Mouse (Mus musculus) hindbrain, embryonic 15.5 days (tissue): Measurements from ENCODE around the gene Gpr37l1. TPM values are rescaled to one million over a fixed set of nuclear protein-coding genes. Genes with fewer than 3 reads are reported as not detected.

Experiments
- ATAC-seq: fragments of 200-750 bp; cut with Nextera tagmentation; 2 replicates; pipeline ENCODE4 v1.8.0; 2017; ENCODE audit warnings: low read depth, moderate number of reproducible peaks, moderate TSS enrichment; ENCODE audit not compliant: low FRiP score
- H3K27ac ChIP-seq: fragments of 300-500 bp; sonication (generic); replicated peaks from 2 replicates; pipeline ENCODE4 v1.5.1; 2015; ENCODE audit warnings: mild to moderate bottlenecking, inconsistent platforms
- H3K27me3 ChIP-seq: fragments of 300-500 bp; sonication (generic); 2 replicates; pipeline ENCODE4 v1.6.1; 2015; ENCODE audit warnings: control low read depth, inconsistent platforms
- H3K36me3 ChIP-seq: fragments of 300-500 bp; sonication (generic); 2 replicates; pipeline ENCODE4 v1.6.1; 2015; ENCODE audit warnings: control low read depth, inconsistent platforms
- H3K4me1 ChIP-seq: fragments of 300-500 bp; sonication (generic); replicated peaks from 2 replicates; pipeline ENCODE4 v1.6.1; 2015; ENCODE audit warnings: control low read depth, inconsistent platforms
- H3K4me2 ChIP-seq: fragments of 300-500 bp; sonication (generic); 2 replicates; pipeline ENCODE4 v1.6.1; 2015; ENCODE audit warnings: moderate library complexity, mild to moderate bottlenecking, inconsistent platforms
- H3K4me3 ChIP-seq: fragments of 300-500 bp; sonication (generic); 2 replicates; pipeline ENCODE4 v1.5.1; 2015; ENCODE audit warnings: mild to moderate bottlenecking, inconsistent platforms
- H3K9ac ChIP-seq: fragments of 300-500 bp; sonication (generic); 2 replicates; pipeline ENCODE4 v1.6.1; 2015; ENCODE audit warnings: inconsistent platforms
- H3K9me3 ChIP-seq: fragments of 300-500 bp; sonication (generic); 2 replicates; pipeline ENCODE4 v1.6.1; 2016; ENCODE audit warnings: control low read depth, inconsistent platforms
- WGBS: fragments of 180-500 bp; shearing (Covaris S2); methylation state at CpG from one replicate; pipeline ENCODE4 v1.1.7; 2015; 5-methylcytosine and 5-hydroxymethylcytosine counted together
- polyA plus RNA-seq: library from polyadenylated mRNA; unstranded; fragments of >200 nt; fragmentation: Nextera tagmentation; extraction: Ambion mirVana; gene quantifications from 2 replicates; pipeline ENCODE4 v1.2.1, GENCODE M21; 2015

Gpr37l1 gene
- polyA plus RNA-seq, 1 experiment from 2014 or later = 2.5 TPM

GRCm38 (mm10) chr1:135159556-135160123, 7.8 kb downstream of the Gpr37l1 start:
- Histone ChIP-seq H3K27me3 (no peaks in the 10 kb centered on the region), H3K9ac (no peak overlapping the region), H3K27ac (peak overlapping the region; percentile 83), H3K9me3 (no peaks in the 10 kb centered on the region), H3K4me1 (peaks cover 9% of the 10 kb centered on the region), H3K4me2 (peak overlapping the region; percentile 6; the same call in 1 of the 2 replicates), H3K36me3 (peaks cover 19% of the 10 kb centered on the region), H3K4me3 (no peak overlapping the region)
- ATAC-seq = peak; percentile 19; the same call in 1 of the 2 replicates
- 60% methylated on average over 11 of the region's 11 CpGs for WGBS

- H3K4me1 ChIP-seq = peaks cover 14% of the 10 kb centered on the region
- H3K9ac ChIP-seq = no peak overlapping the region
- H3K4me3 ChIP-seq = no peak overlapping the region
- H3K9me3 ChIP-seq = no peaks in the 10 kb centered on the region
- peak; percentile 73 for ATAC-seq
- H3K36me3 ChIP-seq = peaks cover 19% of the 10 kb centered on the region
- no peaks in the 10 kb centered on the region for H3K27me3 ChIP-seq
- H3K27ac ChIP-seq = peak overlapping the region; percentile 86
- 18% methylated on average over 7 of the region's 7 CpGs for WGBS
- peak overlapping the region; percentile 24; the same call in 1 of the 2 replicates for H3K4me2 ChIP-seq
Measured at GRCm38 (mm10) chr1:135159074-135159473, 8.4 kb downstream of the Gpr37l1 start.

DNA sequence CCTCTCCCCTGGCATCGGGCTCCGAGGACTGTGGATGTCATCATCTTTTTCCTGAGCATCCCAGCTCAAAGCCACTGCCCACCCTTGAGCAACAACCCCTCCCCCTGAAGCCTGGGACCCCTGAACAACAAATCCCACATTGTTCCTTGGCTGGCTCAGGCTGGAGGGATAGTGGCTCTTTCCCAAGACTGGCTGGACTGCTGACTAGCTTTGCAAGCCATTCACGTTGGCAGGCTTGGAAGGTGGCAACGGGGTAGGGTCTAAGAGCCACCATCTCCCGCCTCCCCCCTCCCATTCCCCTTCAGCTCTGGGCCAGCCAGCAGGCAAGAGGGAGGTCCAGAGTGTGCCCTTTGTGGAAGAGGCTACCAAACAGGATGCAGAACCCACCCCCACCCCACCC, 8.8 kb downstream of the Gpr37l1 start:
- H3K9me3 ChIP-seq = no peaks in the 10 kb centered on the region
- H3K4me1 ChIP-seq = peaks cover 18% of the 10 kb centered on the region
- ATAC-seq = peak; percentile 84
- H3K27me3 ChIP-seq = no peaks in the 10 kb centered on the region
- H3K9ac ChIP-seq = no peak overlapping the region
- no peak overlapping the region for H3K4me3 ChIP-seq
- peak overlapping the region; percentile 86 for H3K27ac ChIP-seq
- peak overlapping the region; percentile 24; the same call in 1 of the 2 replicates for H3K4me2 ChIP-seq
- WGBS = 38% methylated on average over 5 of the region's 5 CpGs
- peaks cover 19% of the 10 kb centered on the region for H3K36me3 ChIP-seq

- H3K27ac ChIP-seq = peak overlapping the region; percentile 86
- no peaks in the 10 kb centered on the region for H3K9me3 ChIP-seq
- no peak overlapping the region for H3K4me3 ChIP-seq
- no peaks in the 10 kb centered on the region for H3K27me3 ChIP-seq
- H3K4me2 ChIP-seq = no peak overlapping the region
- H3K9ac ChIP-seq = no peak overlapping the region
- H3K36me3 ChIP-seq = peaks cover 20% of the 10 kb centered on the region
- ATAC-seq = no peak
- peaks cover 27% of the 10 kb centered on the region for H3K4me1 ChIP-seq
- WGBS = 76% methylated on average over 6 of the region's 6 CpGs
Measured at GRCm38 (mm10) chr1:135156300-135156699, 11.2 kb downstream of the Gpr37l1 start.

GRCm38 (mm10) chr1:135154411-135154959, 13.0 kb downstream of the Gpr37l1 start:
- H3K4me1 ChIP-seq = peaks cover 44% of the 10 kb centered on the region
- H3K9me3 ChIP-seq = no peaks in the 10 kb centered on the region
- 0 out of 2 replicates have a peak overlapping the region, but pooled peaks have one; percentile 9 for H3K4me3 ChIP-seq
- H3K9ac ChIP-seq = peak overlapping the region; percentile 26; the same call in 1 of the 2 replicates
- H3K36me3 ChIP-seq = peaks cover 20% of the 10 kb centered on the region
- ATAC-seq = peak; percentile 47
- H3K27ac ChIP-seq = peak overlapping the region; percentile 89
- no peaks in the 10 kb centered on the region for H3K27me3 ChIP-seq
- 2% methylated on average over 14 of the region's 14 CpGs for WGBS
- peak overlapping the region; percentile 39 for H3K4me2 ChIP-seq

DNA sequence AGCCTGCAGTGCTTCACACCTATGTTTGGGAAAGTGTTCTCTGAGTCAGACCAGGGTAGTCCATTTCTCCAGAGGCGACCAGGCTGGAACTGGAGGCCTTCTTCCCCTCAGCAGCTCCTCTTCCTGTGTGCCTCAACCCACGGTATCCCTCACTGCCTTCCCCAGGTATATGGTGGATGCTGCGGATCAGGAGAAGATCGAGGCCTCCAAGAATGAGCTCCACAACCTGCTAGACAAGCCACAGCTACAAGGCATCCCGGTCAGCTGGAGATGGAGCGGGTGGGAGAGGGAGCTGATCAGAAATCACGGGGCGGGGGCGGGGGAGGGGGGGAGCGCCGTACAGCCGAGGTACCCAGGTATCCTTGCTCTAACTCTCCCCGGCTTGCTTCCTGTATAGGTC, 13.5 kb downstream of the Gpr37l1 start:
- Histone ChIP-seq H3K4me1 (peaks cover 49% of the 10 kb centered on the region), H3K27me3 (no peaks in the 10 kb centered on the region), H3K4me3 (no peak overlapping the region), H3K9ac (peak overlapping the region; percentile 26; the same call in 1 of the 2 replicates), H3K27ac (peak overlapping the region; percentile 89), H3K4me2 (peak overlapping the region; percentile 39), H3K36me3 (peaks cover 20% of the 10 kb centered on the region), H3K9me3 (no peaks in the 10 kb centered on the region)
- 17% methylated on average over 13 of the region's 13 CpGs for WGBS
- peak; percentile 8; the same call in 1 of the 2 replicates for ATAC-seq

DNA sequence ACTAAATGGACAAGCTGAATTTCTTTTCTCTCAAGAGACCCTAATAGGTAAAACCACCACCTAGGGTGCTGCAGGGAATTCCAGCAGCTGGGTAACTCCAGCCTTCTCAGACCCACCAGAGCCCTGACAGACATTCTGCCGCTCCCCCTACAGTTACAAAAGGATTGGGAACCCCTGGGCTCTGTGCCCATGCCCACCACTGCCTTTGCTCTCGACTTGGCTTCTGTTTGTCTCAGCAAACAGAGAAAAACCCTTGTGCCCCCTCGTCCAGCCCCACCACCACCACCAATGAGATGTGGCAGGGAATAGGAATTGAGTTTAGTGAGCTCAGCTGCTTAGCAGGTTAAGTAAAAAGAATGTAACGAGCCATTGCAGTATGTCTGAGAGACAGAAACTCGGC, 18.5 kb downstream of the Gpr37l1 start:
- ATAC-seq = no peak
- 41% methylated on average over 5 of the region's 5 CpGs for WGBS
- peak overlapping the region; percentile 81 for H3K4me2 ChIP-seq
- H3K27ac ChIP-seq = peak overlapping the region; percentile 99
- H3K4me1 ChIP-seq = peaks cover 58% of the 10 kb centered on the region
- H3K4me3 ChIP-seq = peak overlapping the region; percentile 95
- H3K27me3 ChIP-seq = no peaks in the 10 kb centered on the region
- no peaks in the 10 kb centered on the region for H3K9me3 ChIP-seq
- H3K9ac ChIP-seq = peak overlapping the region; percentile 99
- peaks cover 2% of the 10 kb centered on the region; the same call in 1 of the 2 replicates for H3K36me3 ChIP-seq

DNA sequence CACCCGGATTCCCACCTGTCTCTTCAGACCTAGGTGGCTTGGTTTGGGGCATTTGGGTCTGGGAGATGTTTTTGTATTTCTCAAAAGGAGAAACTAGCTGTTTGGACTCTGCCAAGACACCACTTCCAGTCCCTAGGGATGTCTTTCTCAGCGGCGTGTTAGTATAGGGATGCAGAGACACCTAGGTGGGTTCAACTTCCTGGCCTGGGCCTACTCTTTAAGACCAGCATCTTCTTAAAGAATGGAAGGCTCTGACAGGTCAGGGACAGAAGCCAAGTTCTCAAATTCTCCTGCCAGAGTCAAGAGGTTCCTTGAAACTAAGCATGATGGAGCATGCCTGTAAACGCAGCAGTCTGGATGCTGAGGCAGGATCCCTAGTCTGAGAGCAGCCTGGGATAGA, 19.0 kb downstream of the Gpr37l1 start:
- no peaks in the 10 kb centered on the region for H3K9me3 ChIP-seq
- peaks cover 55% of the 10 kb centered on the region for H3K4me1 ChIP-seq
- peak overlapping the region; percentile 81 for H3K4me2 ChIP-seq
- peak overlapping the region; percentile 99 for H3K9ac ChIP-seq
- no peaks in the 10 kb centered on the region for H3K27me3 ChIP-seq
- WGBS = 46% methylated on average over 4 of the region's 4 CpGs
- peaks cover 2% of the 10 kb centered on the region; the same call in 1 of the 2 replicates for H3K36me3 ChIP-seq
- H3K4me3 ChIP-seq = peak overlapping the region; percentile 95
- ATAC-seq = no peak
- H3K27ac ChIP-seq = peak overlapping the region; percentile 99

- no peaks in the 10 kb centered on the region for H3K9me3 ChIP-seq
- WGBS = 0% methylated on average over 7 of the region's 7 CpGs
- ATAC-seq = no peak; the same call in 1 of the 2 replicates
Measured at GRCm38 (mm10) chr1:135147702-135148058, 19.8 kb downstream of the Gpr37l1 start.

GRCm38 (mm10) chr1:135146946-135147701, 20.4 kb downstream of the Gpr37l1 start:
- Histone ChIP-seq H3K9me3 (no peaks in the 10 kb centered on the region), H3K4me3 (peak overlapping the region; percentile 95), H3K4me1 (peaks cover 49% of the 10 kb centered on the region), H3K4me2 (peak overlapping the region; percentile 81), H3K27me3 (no peaks in the 10 kb centered on the region), H3K9ac (peak overlapping the region; percentile 99), H3K27ac (peak overlapping the region; percentile 99), H3K36me3 (peaks cover 2% of the 10 kb centered on the region; the same call in 1 of the 2 replicates)
- under 1% methylated on average over 65 of the region's 69 CpGs for WGBS
- peak; percentile 72 for ATAC-seq

More at GRCm38 (mm10) chr1:135147702-135148058, 19.8 kb downstream of the Gpr37l1 start:
- H3K4me3 ChIP-seq = peak overlapping the region; percentile 95
- no peaks in the 10 kb centered on the region for H3K27me3 ChIP-seq
- peaks cover 55% of the 10 kb centered on the region for H3K4me1 ChIP-seq
- peak overlapping the region; percentile 99 for H3K27ac ChIP-seq
- peak overlapping the region; percentile 81 for H3K4me2 ChIP-seq
- H3K9ac ChIP-seq = peak overlapping the region; percentile 99
- peaks cover 2% of the 10 kb centered on the region; the same call in 1 of the 2 replicates for H3K36me3 ChIP-seq

DNA sequence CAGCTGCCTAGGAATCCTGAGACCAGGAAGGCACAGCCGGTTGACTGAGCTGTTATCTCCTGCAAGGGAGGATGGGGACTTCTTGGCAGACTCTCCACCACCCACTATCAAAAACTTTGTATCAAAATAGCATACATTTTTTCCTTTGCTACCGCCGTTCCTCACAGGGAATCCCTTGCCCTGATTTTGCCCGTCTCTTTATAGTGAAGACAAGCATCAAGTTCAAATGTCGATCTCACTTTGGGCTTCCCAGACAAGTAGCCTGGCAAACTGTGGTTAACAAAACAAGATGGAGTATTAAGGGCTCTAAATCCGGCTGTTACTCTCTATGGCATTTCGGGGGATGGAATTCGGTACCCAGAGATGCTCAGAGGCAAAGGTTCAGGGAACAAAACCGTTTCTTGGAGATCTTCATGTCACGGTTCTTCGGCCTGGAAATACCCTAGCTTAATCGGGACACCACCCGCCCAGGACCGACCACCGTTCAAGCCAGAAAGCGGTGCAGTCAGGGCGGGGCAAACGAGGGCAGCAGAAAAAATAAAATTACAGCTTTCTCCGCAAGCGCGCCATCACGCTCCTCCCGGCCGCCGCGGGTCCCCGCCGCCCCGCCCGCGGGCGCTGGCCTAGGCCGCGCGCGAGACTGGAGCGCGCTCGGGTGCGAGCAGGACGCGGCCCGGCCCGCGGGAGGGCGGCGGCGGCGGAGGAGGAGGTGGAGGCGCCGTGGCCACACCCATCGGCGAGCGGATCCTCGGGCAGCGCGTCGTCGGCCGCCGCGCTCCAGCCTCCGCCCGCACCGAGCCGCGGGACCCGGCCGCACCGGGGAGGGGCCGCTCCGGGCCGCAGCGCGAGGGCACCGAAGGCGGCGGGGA, 21.2 kb downstream of the Gpr37l1 start, which contains the start of gene Arl8a:
Gene Arl8a (plus strand): TSS at position 748 of the 869 bp plus-strand sequence.
- peak within 1 kb of the TSS; percentile 95 for H3K4me3 ChIP-seq
- WGBS = under 1% methylated on average over 76 of the region's 78 CpGs
- ATAC-seq = peak; percentile 85
- H3K9ac ChIP-seq = peak within 1 kb of the TSS; percentile 99
- H3K27me3 ChIP-seq = no peaks in the 10 kb centered on the region
- H3K27ac ChIP-seq = peak within 1 kb of the TSS; percentile 99
- no peaks in the 10 kb centered on the region for H3K9me3 ChIP-seq
- H3K36me3 ChIP-seq = no peaks in the 10 kb centered on the region; the same call in 1 of the 2 replicates
- peak within 1 kb of the TSS; percentile 81 for H3K4me2 ChIP-seq
- peaks cover 44% of the 10 kb centered on the region for H3K4me1 ChIP-seq
